Mouse (Mus musculus) brain, embryonic 14.5 days (tissue): Measurements from ENCODE around the gene Wnk2. TPM values are rescaled to one million over a fixed set of nuclear protein-coding genes. Genes with fewer than 3 reads are reported as not detected.

ENCODE experiments used
- DNase-seq: peaks from one replicate; pipeline ENCODE4 v3.0.0-alpha.2; 2011; ENCODE audit warnings: low read depth
- CTCF ChIP-seq: fragments of 200-500 bp; IDR thresholded peaks from 2 replicates; pipeline ENCODE4 v1.5.1; 2012; ENCODE audit warnings: inconsistent platforms, mild to moderate bottlenecking, moderate library complexity, borderline replicate concordance; ENCODE audit not compliant: insufficient read depth, insufficient read length; ENCODE audit errors: extremely low read depth
- POLR2A ChIP-seq: fragments of 200-500 bp; IDR thresholded peaks from 2 replicates; pipeline ENCODE4 v1.6.1; 2012; ENCODE audit warnings: mild to moderate bottlenecking, inconsistent platforms, borderline replicate concordance; ENCODE audit not compliant: poor library complexity, insufficient read depth, insufficient read length, severe bottlenecking; ENCODE audit errors: extremely low read depth
- polyA plus RNA-seq: library from polyadenylated mRNA; depleted of rRNA; stranded (reverse); fragments of >200 nt; gene quantifications from 2 replicates; pipeline ENCODE4 v1.2.3, GENCODE M21; 2012

Gene Wnk2
- polyA plus RNA-seq, 1 experiment, result 86.7 TPM

GRCm38 (mm10) chr13:49133125-49133524 lies 14.7 kb downstream of the Wnk2 start:
- TF ChIP-seq POLR2A, result no peak
- TF ChIP-seq CTCF, result no peak
- DNase-seq, result no peak

GRCm38 (mm10) chr13:49131946-49132687 lies 15.7 kb downstream of the Wnk2 start:
- no peak for TF ChIP-seq CTCF
- TF ChIP-seq POLR2A, result no peak
- peak; percentile 20 for DNase-seq

GRCm38 (mm10) chr13:49131342-49131855 lies 16.4 kb downstream of the Wnk2 start:
- no peak for DNase-seq
- no peak for TF ChIP-seq CTCF
- no peak for TF ChIP-seq POLR2A

GRCm38 (mm10) chr13:49129845-49130244 lies 18.0 kb downstream of the Wnk2 start:
- TF ChIP-seq POLR2A (no peak), CTCF (no peak)
- DNase-seq, result peak; percentile 71

GRCm38 (mm10) chr13:49129154-49129553 lies 18.7 kb downstream of the Wnk2 start:
- DNase-seq, result no peak
- TF ChIP-seq POLR2A (no peak), CTCF (no peak)

GRCm38 (mm10) chr13:49127844-49128631 lies 19.8 kb downstream of the Wnk2 start:
- peak; percentile 76 for DNase-seq
- TF ChIP-seq CTCF (no peak), POLR2A (no peak)

GRCm38 (mm10) chr13:49122106-49122505 lies 25.7 kb downstream of the Wnk2 start:
- no peak for DNase-seq
- TF ChIP-seq CTCF, result no peak
- no peak for TF ChIP-seq POLR2A

GRCm38 (mm10) chr13:49117563-49117962 lies 30.3 kb downstream of the Wnk2 start:
- no peak; the same call in 1 of the 2 replicates for TF ChIP-seq CTCF
- no peak for TF ChIP-seq POLR2A
- DNase-seq, result no peak

GRCm38 (mm10) chr13:49114921-49115320 lies 32.9 kb downstream of the Wnk2 start:
- TF ChIP-seq POLR2A, result no peak
- no peak for TF ChIP-seq CTCF
- DNase-seq, result peak; percentile 20

GRCm38 (mm10) chr13:49114116-49114515 lies 33.7 kb downstream of the Wnk2 start:
- DNase-seq, result no peak
- TF ChIP-seq POLR2A (no peak), CTCF (no peak)

GRCm38 (mm10) chr13:49113345-49113744 lies 34.5 kb downstream of the Wnk2 start:
- TF ChIP-seq POLR2A (no peak), CTCF (no peak)
- DNase-seq, result no peak
